Mouse (Mus musculus) liver, embryonic 12.5 days (tissue): Measurements from ENCODE around the gene Fam20c. TPM values are rescaled to one million over a fixed set of nuclear protein-coding genes. Genes with fewer than 3 reads are reported as not detected.
A peak's percentile ranks its signal among the peaks of the same experiment; 100 is the strongest.

ENCODE experiments used
- ATAC-seq: fragments of 200-750 bp; cut with Nextera tagmentation; 2 replicates; pipeline ENCODE4 v1.8.0; 2017; ENCODE audit warnings: moderate number of reproducible peaks, mild to moderate bottlenecking, moderate library complexity
- H3K27ac ChIP-seq: fragments of 300-500 bp; sonication (generic); 2 replicates; pipeline ENCODE4 v1.5.1; 2016; ENCODE audit warnings: mild to moderate bottlenecking
- H3K27me3 ChIP-seq: fragments of 300-500 bp; sonication (generic); replicated peaks from 2 replicates; pipeline ENCODE4 v1.6.1; 2016; ENCODE audit warnings: mild to moderate bottlenecking, moderate library complexity
- H3K36me3 ChIP-seq: fragments of 300-500 bp; sonication (generic); 2 replicates; pipeline ENCODE4 v1.6.1; 2016; ENCODE audit warnings: mild to moderate bottlenecking, moderate library complexity
- H3K4me1 ChIP-seq: fragments of 300-500 bp; sonication (generic); 2 replicates; pipeline ENCODE4 v1.6.1; 2016
- H3K4me2 ChIP-seq: fragments of 300-500 bp; sonication (generic); 2 replicates; pipeline ENCODE4 v1.6.1; 2016; ENCODE audit warnings: mild to moderate bottlenecking, moderate library complexity
- H3K4me3 ChIP-seq: fragments of 300-500 bp; sonication (generic); 2 replicates; pipeline ENCODE4 v1.5.1; 2016; ENCODE audit warnings: mild to moderate bottlenecking, moderate library complexity
- H3K9ac ChIP-seq: fragments of 300-500 bp; sonication (generic); 2 replicates; pipeline ENCODE4 v1.6.1; 2016; ENCODE audit warnings: mild to moderate bottlenecking, moderate library complexity
- H3K9me3 ChIP-seq: fragments of 300-500 bp; sonication (generic); replicated peaks from 2 replicates; pipeline ENCODE4 v1.6.1; 2016; ENCODE audit warnings: mild to moderate bottlenecking, moderate library complexity
- whole genome bisulfite sequencing: fragments of 180-500 bp; shearing (Covaris S2); methylation state at CpG from one replicate; pipeline ENCODE4 v1.1.7; 2016; ENCODE audit not compliant: insufficient replicate concordance; 5-methylcytosine and 5-hydroxymethylcytosine counted together
- polyA plus RNA-seq: library from polyadenylated mRNA; unstranded; fragments of >200 nt; fragmentation: Nextera tagmentation; extraction: Ambion mirVana; gene quantifications from 2 replicates; pipeline ENCODE4 v1.2.1, GENCODE M21; 2016

Gene Fam20c
- polyA plus RNA-seq, 1 experiment from 2014 or later, result 9.7 TPM

GRCm38 (mm10) chr5:138782697-138783096 lies 28.4 kb downstream of the Fam20c start:
- no peaks in the 10 kb centered on the region for H3K9me3 ChIP-seq
- no peak overlapping the region for H3K9ac ChIP-seq
- ATAC-seq, result no peak
- no peaks in the 10 kb centered on the region for H3K36me3 ChIP-seq
- no peaks in the 10 kb centered on the region for H3K4me1 ChIP-seq
- no peaks in the 10 kb centered on the region for H3K27me3 ChIP-seq
- H3K4me3 ChIP-seq, result no peak overlapping the region
- no peak overlapping the region for H3K27ac ChIP-seq
- 76% methylated on average over 1 of the region's 1 CpGs for WGBS
- H3K4me2 ChIP-seq, result no peak overlapping the region

- 55% methylated on average over 8 of the region's 8 CpGs for WGBS
- H3K4me1 ChIP-seq, result no peaks in the 10 kb centered on the region
- ATAC-seq, result no peak
- H3K27me3 ChIP-seq, result no peaks in the 10 kb centered on the region
- no peak overlapping the region for H3K27ac ChIP-seq
- no peak overlapping the region for H3K4me3 ChIP-seq
- H3K9me3 ChIP-seq, result no peaks in the 10 kb centered on the region
- no peak overlapping the region for H3K4me2 ChIP-seq
- H3K36me3 ChIP-seq, result no peaks in the 10 kb centered on the region
- H3K9ac ChIP-seq, result no peak overlapping the region
Measured at GRCm38 (mm10) chr5:138783181-138783580, 28.9 kb downstream of the Fam20c start.

GRCm38 (mm10) chr5:138785986-138786515 lies 31.7 kb downstream of the Fam20c start:
- H3K4me3 ChIP-seq, result no peak overlapping the region
- 70% methylated on average over 3 of the region's 3 CpGs for WGBS
- no peak overlapping the region for H3K9ac ChIP-seq
- no peaks in the 10 kb centered on the region for H3K36me3 ChIP-seq
- no peaks in the 10 kb centered on the region for H3K27me3 ChIP-seq
- H3K4me2 ChIP-seq, result no peak overlapping the region
- H3K27ac ChIP-seq, result no peak overlapping the region
- no peaks in the 10 kb centered on the region for H3K9me3 ChIP-seq
- no peak for ATAC-seq
- H3K4me1 ChIP-seq, result no peaks in the 10 kb centered on the region

GRCm38 (mm10) chr5:138787648-138788047 lies 33.3 kb downstream of the Fam20c start:
- Histone ChIP-seq H3K27ac (no peak overlapping the region), H3K36me3 (no peaks in the 10 kb centered on the region), H3K27me3 (no peaks in the 10 kb centered on the region), H3K4me3 (no peak overlapping the region), H3K4me2 (no peak overlapping the region), H3K9me3 (no peaks in the 10 kb centered on the region), H3K9ac (no peak overlapping the region), H3K4me1 (no peaks in the 10 kb centered on the region)
- 55% methylated on average over 7 of the region's 7 CpGs for WGBS
- no peak for ATAC-seq

- H3K9me3 ChIP-seq, result no peaks in the 10 kb centered on the region
- H3K27me3 ChIP-seq, result no peaks in the 10 kb centered on the region
- WGBS, result 50% methylated on average over 11 of the region's 11 CpGs
- H3K4me2 ChIP-seq, result no peak overlapping the region
- no peak for ATAC-seq
- no peak overlapping the region for H3K4me3 ChIP-seq
- H3K36me3 ChIP-seq, result no peaks in the 10 kb centered on the region; the same call in 1 of the 2 replicates
- H3K9ac ChIP-seq, result no peak overlapping the region
- no peaks in the 10 kb centered on the region for H3K4me1 ChIP-seq
- H3K27ac ChIP-seq, result no peak overlapping the region
Measured at GRCm38 (mm10) chr5:138788481-138789211, 34.3 kb downstream of the Fam20c start.

- Histone ChIP-seq H3K9me3 (no peaks in the 10 kb centered on the region), H3K4me3 (no peak overlapping the region), H3K9ac (no peak overlapping the region), H3K36me3 (peaks cover 4% of the 10 kb centered on the region), H3K4me1 (no peaks in the 10 kb centered on the region), H3K4me2 (no peak overlapping the region), H3K27ac (no peak overlapping the region), H3K27me3 (no peaks in the 10 kb centered on the region)
- WGBS, result 73% methylated on average over 11 of the region's 11 CpGs
- ATAC-seq, result no peak
Measured at GRCm38 (mm10) chr5:138790954-138791480, 36.7 kb downstream of the Fam20c start.

- WGBS, result 50% methylated on average over 7 of the region's 7 CpGs
- Histone ChIP-seq H3K27ac (no peak overlapping the region), H3K9me3 (no peaks in the 10 kb centered on the region), H3K4me1 (no peaks in the 10 kb centered on the region), H3K9ac (no peak overlapping the region), H3K36me3 (0 out of 2 replicates have a peak, but pooled peaks cover 3% of the 10 kb centered on the region), H3K4me3 (no peak overlapping the region), H3K4me2 (no peak overlapping the region), H3K27me3 (no peaks in the 10 kb centered on the region)
- no peak for ATAC-seq
Measured at GRCm38 (mm10) chr5:138801588-138802116, 47.3 kb downstream of the Fam20c start.

GRCm38 (mm10) chr5:138804286-138804685 lies 50.0 kb downstream of the Fam20c start:
- Histone ChIP-seq H3K4me2 (no peak overlapping the region), H3K4me3 (no peak overlapping the region), H3K27me3 (no peaks in the 10 kb centered on the region), H3K9me3 (no peaks in the 10 kb centered on the region), H3K4me1 (no peaks in the 10 kb centered on the region), H3K27ac (no peak overlapping the region), H3K36me3 (peaks cover 9% of the 10 kb centered on the region; the same call in 1 of the 2 replicates), H3K9ac (no peak overlapping the region)
- ATAC-seq, result no peak
- 83% methylated on average over 5 of the region's 5 CpGs for WGBS

GRCm38 (mm10) chr5:138809767-138810166 lies 55.5 kb downstream of the Fam20c start:
- H3K4me1 ChIP-seq, result no peaks in the 10 kb centered on the region
- no peak overlapping the region for H3K9ac ChIP-seq
- no peaks in the 10 kb centered on the region for H3K9me3 ChIP-seq
- H3K4me3 ChIP-seq, result no peak overlapping the region
- ATAC-seq, result no peak
- no peak overlapping the region for H3K27ac ChIP-seq
- 70% methylated on average over 6 of the region's 6 CpGs for WGBS
- no peak overlapping the region for H3K4me2 ChIP-seq
- no peaks in the 10 kb centered on the region for H3K27me3 ChIP-seq
- H3K36me3 ChIP-seq, result peaks cover 11% of the 10 kb centered on the region; the same call in 1 of the 2 replicates

- H3K27me3 ChIP-seq, result peaks cover 63% of the 10 kb centered on the region
Measured at GRCm38 (mm10) chr5:138819780-138820179, 65.5 kb downstream of the Fam20c start, which contains the start of gene Gm5294. Gene Gm5294 (plus strand): TSS chr5:138820080.

GRCm38 (mm10) chr5:138820717-138821332 lies 66.5 kb downstream of the Fam20c start:
- Histone ChIP-seq H3K9me3 (no peaks in the 10 kb centered on the region), H3K9ac (no peak overlapping the region), H3K27me3 (peaks cover 66% of the 10 kb centered on the region), H3K27ac (no peak overlapping the region), H3K4me3 (peak overlapping the region; percentile 16), H3K4me2 (peak overlapping the region; percentile 41), H3K36me3 (no peaks in the 10 kb centered on the region), H3K4me1 (no peaks in the 10 kb centered on the region)
- WGBS, result 2% methylated on average over 39 of the region's 39 CpGs
- ATAC-seq, result no peak

More at GRCm38 (mm10) chr5:138819780-138820179, 65.5 kb downstream of the Fam20c start, which contains the start of gene Gm5294:
- Histone ChIP-seq H3K27ac (no peak within 1 kb of the TSS), H3K4me2 (peak within 1 kb of the TSS; percentile 41), H3K9me3 (no peaks in the 10 kb centered on the region), H3K36me3 (no peaks in the 10 kb centered on the region), H3K9ac (no peak within 1 kb of the TSS), H3K4me1 (no peaks in the 10 kb centered on the region), H3K4me3 (peak within 1 kb of the TSS; percentile 16)
- ATAC-seq, result no peak
- WGBS, result 8% methylated on average over 21 of the region's 21 CpGs

- Histone ChIP-seq H3K4me3 (no peak overlapping the region), H3K4me1 (no peaks in the 10 kb centered on the region), H3K36me3 (no peaks in the 10 kb centered on the region), H3K27ac (no peak overlapping the region), H3K27me3 (peaks cover 46% of the 10 kb centered on the region), H3K9me3 (no peaks in the 10 kb centered on the region), H3K9ac (no peak overlapping the region), H3K4me2 (no peak overlapping the region)
- ATAC-seq, result no peak
- WGBS, result 36% methylated on average over 3 of the region's 3 CpGs
Measured at GRCm38 (mm10) chr5:138825090-138825489, 70.8 kb downstream of the Fam20c start.
